ENCODE assay signal across 8 mouse cellular contexts in the genomic region with DNA sequence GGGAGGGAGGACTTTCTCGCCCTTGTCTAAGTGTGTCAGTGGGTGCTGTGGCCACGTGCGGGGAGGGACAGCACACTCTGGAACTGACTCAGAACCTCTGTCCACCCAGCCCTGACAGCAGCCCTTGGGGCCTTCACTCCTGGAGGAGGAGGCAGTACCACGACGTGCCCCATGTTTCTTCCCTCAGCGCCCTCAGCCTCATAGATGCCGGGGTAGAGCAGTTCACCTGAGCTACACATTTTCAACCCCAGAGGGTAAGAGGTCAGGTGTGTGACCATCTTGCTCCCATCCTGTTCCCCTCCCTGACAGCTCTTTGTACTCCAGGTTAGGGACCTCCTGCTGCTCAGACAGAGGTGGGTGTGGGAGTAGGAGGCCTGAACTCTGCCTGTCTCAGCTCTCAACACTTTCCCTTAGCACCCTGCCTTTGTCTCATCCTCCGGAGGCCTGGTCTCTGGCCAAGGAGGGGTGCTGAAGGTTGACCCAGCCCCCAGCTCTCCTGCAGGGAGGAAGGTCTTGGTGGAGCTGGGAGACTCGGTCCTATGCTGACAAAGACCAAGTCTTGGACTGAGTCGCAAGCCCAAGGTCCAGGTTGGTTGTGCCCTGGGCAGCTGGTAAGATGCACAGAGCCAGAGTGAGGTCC.
DNase-seq lines count a peak whose midpoint lies in the region; ATAC-seq and TF ChIP-seq lines count a peak whose summit lies in the region.

No protein-coding gene starts in this region.

- peak overlapping the region; percentile 69 for H3K27ac ChIP-seq in ES-E14 (ENCODE audit: insufficient read depth, low read depth, low read length, poor library complexity, severe bottlenecking)
- H3K27ac ChIP-seq in embryonic facial prominence, embryonic 10.5 days (replicated peaks): peak overlapping the region; percentile 92
- peak overlapping the region; percentile 95 for H3K27ac ChIP-seq in intestine, embryonic 14.5 days (ENCODE audit: low read depth)
- no peak overlapping the region for H3K27ac ChIP-seq in liver, embryonic 15.5 days (replicated peaks)

- peak overlapping the region; percentile 19; the same call in 1 of the 2 replicates for H3K9ac ChIP-seq in ES-E14 (ENCODE audit: insufficient read depth, low read depth, low read length, poor library complexity, severe bottlenecking)
- no peak overlapping the region for H3K9ac ChIP-seq in intestine, embryonic 14.5 days (ENCODE audit: low read length)
- no peak overlapping the region for H3K9ac ChIP-seq in liver, embryonic 15.5 days

- DNase-seq in ES-E14 (ENCODE audit: low read depth, low spot score): no peak
- DNase-seq in embryonic facial prominence, embryonic 10.5 days (ENCODE audit: low spot score): peak; percentile 20
- no peak for DNase-seq in intestine, embryonic 14.5 days (ENCODE audit: low spot score)
- DNase-seq in thymus, postnatal 0 days (ENCODE audit: low spot score): no peak
- DNase-seq in cerebellum, postnatal 10 days: no peak
- DNase-seq in layer of hippocampus, adult 9-11 months: no peak

- WGBS in embryonic facial prominence, embryonic 10.5 days: 61% methylated on average over 10 of the region's 10 CpGs
- 59% methylated on average over 10 of the region's 10 CpGs for WGBS in intestine, embryonic 14.5 days
- 65% methylated on average over 10 of the region's 10 CpGs for WGBS in liver, embryonic 15.5 days (ENCODE audit: insufficient replicate concordance)

- no peak for ATAC-seq in intestine, embryonic 14.5 days (replicated peaks; ENCODE audit: low FRiP score, low TSS enrichment, low read depth)
- ATAC-seq in liver, embryonic 15.5 days (ENCODE audit: insufficient read depth): no peak
- no peak for ATAC-seq in megakaryocyte, adult 5-6 weeks (ENCODE audit: poor library complexity, severe bottlenecking)

- no peaks in the 10 kb centered on the region for H3K9me3 ChIP-seq in ES-E14 (ENCODE audit: control insufficient read depth, insufficient read depth, low read depth, low read length)
- H3K9me3 ChIP-seq in embryonic facial prominence, embryonic 10.5 days: no peaks in the 10 kb centered on the region
- no peaks in the 10 kb centered on the region for H3K9me3 ChIP-seq in intestine, embryonic 14.5 days (ENCODE audit: control insufficient read depth, low read length)
- H3K9me3 ChIP-seq in liver, embryonic 15.5 days (replicated peaks): no peaks in the 10 kb centered on the region

- in situ Hi-C loops in ES-E14 (cut with MboI; ENCODE audit: low sequenced_read_pairs in 2 of 2, unreplicated experiment in 2 of 2): loop anchor here in 1 of 2 experiments (25.0 kb wide), 1 partner anchor 432 kb away; no protein-coding TSS in a partner anchor

- peaks cover 12 to 54% of the 10 kb centered on the region in 2 experiments for H3K4me1 ChIP-seq in ES-E14 (ENCODE audit: control insufficient read depth in 2 of 2, insufficient read depth in 2 of 2, low read length in 2 of 2, poor library complexity in 1 of 2)
- peaks cover 85% of the 10 kb centered on the region for H3K4me1 ChIP-seq in embryonic facial prominence, embryonic 10.5 days
- peaks cover 70% of the 10 kb centered on the region for H3K4me1 ChIP-seq in intestine, embryonic 14.5 days (replicated peaks; ENCODE audit: control insufficient read depth, insufficient read depth, low read length)
- H3K4me1 ChIP-seq in liver, embryonic 15.5 days (replicated peaks): peaks cover 69% of the 10 kb centered on the region

- no peaks in the 10 kb centered on the region for H3K36me3 ChIP-seq in ES-E14 (ENCODE audit: control insufficient read depth, insufficient read depth, low read length, poor library complexity, severe bottlenecking)
- no peaks in the 10 kb centered on the region for H3K36me3 ChIP-seq in embryonic facial prominence, embryonic 10.5 days (replicated peaks)
- H3K36me3 ChIP-seq in intestine, embryonic 14.5 days (ENCODE audit: control insufficient read depth, insufficient read depth, low read length): no peaks in the 10 kb centered on the region
- no peaks in the 10 kb centered on the region for H3K36me3 ChIP-seq in liver, embryonic 15.5 days (replicated peaks)

- H3K27me3 ChIP-seq in embryonic facial prominence, embryonic 10.5 days (replicated peaks; ENCODE audit: low read depth, poor library complexity, severe bottlenecking): no peaks in the 10 kb centered on the region
- no peaks in the 10 kb centered on the region for H3K27me3 ChIP-seq in intestine, embryonic 14.5 days (replicated peaks; ENCODE audit: control insufficient read depth, insufficient read depth, low read length)
- no peaks in the 10 kb centered on the region for H3K27me3 ChIP-seq in liver, embryonic 15.5 days

- no peak overlapping the region for H3K4me3 ChIP-seq in ES-E14 (ENCODE audit: insufficient read depth in 1 of 2, low read depth in 1 of 2, low read length in 2 of 2, poor library complexity in 1 of 2, severe bottlenecking in 1 of 2)
- no peak overlapping the region for H3K4me3 ChIP-seq in embryonic facial prominence, embryonic 10.5 days
- no peak overlapping the region for H3K4me3 ChIP-seq in intestine, embryonic 14.5 days (ENCODE audit: low read depth, low read length)
- H3K4me3 ChIP-seq in liver, embryonic 15.5 days (replicated peaks): no peak overlapping the region

- H3K4me2 ChIP-seq in intestine, embryonic 14.5 days (ENCODE audit: low read length): no peak overlapping the region
- H3K4me2 ChIP-seq in liver, embryonic 15.5 days: 0 out of 2 replicates have a peak overlapping the region, but pooled peaks have one; percentile 47

TF ChIP-seq in ES-E14, 5 proteins besides CTCF, POLR2A, EP300 and RAD21:
- TF ChIP-seq HCFC1 (IDR thresholded peaks at IDR 0.05; ENCODE audit: borderline replicate concordance, insufficient read depth, low read length): no peak
- TF ChIP-seq ZC3H11A (IDR thresholded peaks at IDR 0.05; ENCODE audit: borderline replicate concordance, low read depth, low read length): no peak
- no peak for TF ChIP-seq MAFK (IDR thresholded peaks at IDR 0.05; ENCODE audit: insufficient read depth, low read depth, low read length)
- no peak for TF ChIP-seq CHD2 (IDR thresholded peaks at IDR 0.05; ENCODE audit: low read depth, low read length)
- no peak for TF ChIP-seq ZNF384 (IDR thresholded peaks at IDR 0.05; ENCODE audit: low read depth, low read length)
TF ChIP-seq in ES-E14: peak in this region for 0.
